Mouse (Mus musculus): ENCODE measurements around the gene Polr2i. TPM values are rescaled to one million over a fixed set of nuclear protein-coding genes. Genes with fewer than 3 reads are reported as not detected.
"Not testable (repeated sequence)": the region's sequence is repeated elsewhere in the genome, so short reads cannot be mapped to it uniquely, and the experiment has no call there.

Polr2i gene
- 122 and 127 TPM in 2 replicates for polyA plus RNA-seq (2016; fragmentation: Nextera tagmentation; extraction: Ambion mirVana)

- H3K4me3 ChIP-seq: peak within 1 kb of the TSS; percentile 80
- WGBS: under 1% methylated on average over 67 of the region's 67 CpGs
- peaks cover 48% of the 10 kb centered on the region for H3K36me3 ChIP-seq
- peak within 1 kb of the TSS; percentile 91 for H3K27ac ChIP-seq
- peaks cover 21% of the 10 kb centered on the region for H3K4me1 ChIP-seq
- DNase-seq (ENCODE audit: low spot score): peak; percentile 99
- no peaks in the 10 kb centered on the region for H3K9me3 ChIP-seq
- H3K27me3 ChIP-seq (ENCODE audit: insufficient read depth, poor library complexity, severe bottlenecking): no peaks in the 10 kb centered on the region
Measured at GRCm38 (mm10) chr7:30231669-30232454, at the start of gene Polr2i, which contains the start of gene Tbcb. Gene Polr2i, plus strand, starts transcription at chr7:30231948. Gene Tbcb, minus strand, starts transcription at chr7:30232272.

- H3K9me3 ChIP-seq; DNase-seq (ENCODE audit: low spot score); H3K27me3 ChIP-seq (ENCODE audit: insufficient read depth, poor library complexity, severe bottlenecking); H3K4me3 ChIP-seq; H3K27ac ChIP-seq: not testable (repeated sequence)
- Histone ChIP-seq H3K4me1 (peaks cover 27% of the 10 kb centered on the region; the same call in 1 of the 2 replicates), H3K36me3 (peaks cover 41% of the 10 kb centered on the region)
- whole genome bisulfite sequencing: 67% methylated on average over 6 of the region's 7 CpGs
Measured at GRCm38 (mm10) chr7:30183189-30183588, 48.6 kb upstream of the Polr2i start.

- DNase-seq (ENCODE audit: low spot score): peak; percentile 96
- Histone ChIP-seq H3K4me1 (peaks cover 23% of the 10 kb centered on the region; the same call in 1 of the 2 replicates), H3K36me3 (peaks cover 41% of the 10 kb centered on the region), H3K27ac (peak within 1 kb of the TSS; percentile 81), H3K4me3 (peak within 1 kb of the TSS; percentile 58), H3K27me3 (ENCODE audit: insufficient read depth, poor library complexity, severe bottlenecking) (no peaks in the 10 kb centered on the region), H3K9me3 (no peaks in the 10 kb centered on the region)
- 1% methylated on average over 11 of the region's 11 CpGs for WGBS
Measured at GRCm38 (mm10) chr7:30183879-30184289, 47.9 kb upstream of the Polr2i start, which contains the start of gene Cox7a1. Gene Cox7a1, plus strand, starts transcription at chr7:30184144.

- H3K4me3 ChIP-seq: peak overlapping the region; percentile 58
- H3K36me3 ChIP-seq: peaks cover 45% of the 10 kb centered on the region
- no peaks in the 10 kb centered on the region for H3K9me3 ChIP-seq
- peaks cover 23% of the 10 kb centered on the region; the same call in 1 of the 2 replicates for H3K4me1 ChIP-seq
- 65% methylated on average over 13 of the region's 13 CpGs for WGBS
- H3K27me3 ChIP-seq (ENCODE audit: insufficient read depth, poor library complexity, severe bottlenecking): no peaks in the 10 kb centered on the region
- DNase-seq (ENCODE audit: low spot score): no peak
- H3K27ac ChIP-seq: peak overlapping the region; percentile 81; the same call in 1 of the 2 replicates
Measured at GRCm38 (mm10) chr7:30184641-30185348, 47.0 kb upstream of the Polr2i start.

GRCm38 (mm10) chr7:30188344-30189115 is 43.2 kb upstream of the Polr2i start:
- H3K4me1 ChIP-seq: peaks cover 32% of the 10 kb centered on the region
- DNase-seq (ENCODE audit: low spot score): no peak
- H3K36me3 ChIP-seq: peaks cover 72% of the 10 kb centered on the region
- no peak overlapping the region for H3K27ac ChIP-seq
- H3K4me3 ChIP-seq: no peak overlapping the region
- H3K9me3 ChIP-seq: no peaks in the 10 kb centered on the region
- WGBS: 76% methylated on average over 12 of the region's 12 CpGs
- no peaks in the 10 kb centered on the region for H3K27me3 ChIP-seq (ENCODE audit: insufficient read depth, poor library complexity, severe bottlenecking)

GRCm38 (mm10) chr7:30189116-30189491 is 42.6 kb upstream of the Polr2i start:
- Histone ChIP-seq H3K36me3 (peaks cover 72% of the 10 kb centered on the region), H3K9me3 (no peaks in the 10 kb centered on the region), H3K4me3 (no peak overlapping the region), H3K27me3 (ENCODE audit: insufficient read depth, poor library complexity, severe bottlenecking) (no peaks in the 10 kb centered on the region), H3K27ac (no peak overlapping the region), H3K4me1 (peaks cover 29% of the 10 kb centered on the region)
- WGBS: 80% methylated on average over 4 of the region's 4 CpGs
- DNase-seq (ENCODE audit: low spot score): no peak

GRCm38 (mm10) chr7:30192088-30192487 is 39.7 kb upstream of the Polr2i start:
- Histone ChIP-seq H3K4me3 (no peak overlapping the region), H3K27ac (no peak overlapping the region), H3K9me3 (no peaks in the 10 kb centered on the region), H3K36me3 (peaks cover 53% of the 10 kb centered on the region), H3K4me1 (peaks cover 26% of the 10 kb centered on the region), H3K27me3 (ENCODE audit: insufficient read depth, poor library complexity, severe bottlenecking) (no peaks in the 10 kb centered on the region)
- DNase-seq (ENCODE audit: low spot score): no peak
- 90% methylated on average over 12 of the region's 12 CpGs for WGBS

GRCm38 (mm10) chr7:30193013-30193412 is 38.7 kb upstream of the Polr2i start:
- Histone ChIP-seq H3K4me3 (peak overlapping the region; percentile 85), H3K4me1 (peaks cover 35% of the 10 kb centered on the region), H3K27ac (peak overlapping the region; percentile 90), H3K9me3 (no peaks in the 10 kb centered on the region), H3K36me3 (peaks cover 44% of the 10 kb centered on the region), H3K27me3 (ENCODE audit: insufficient read depth, poor library complexity, severe bottlenecking) (no peaks in the 10 kb centered on the region)
- no peak for DNase-seq (ENCODE audit: low spot score)
- 24% methylated on average over 9 of the region's 9 CpGs for WGBS

GRCm38 (mm10) chr7:30193581-30194100 is 38.1 kb upstream of the Polr2i start:
- no peaks in the 10 kb centered on the region for H3K27me3 ChIP-seq (ENCODE audit: insufficient read depth, poor library complexity, severe bottlenecking)
- peaks cover 38% of the 10 kb centered on the region for H3K36me3 ChIP-seq
- under 1% methylated on average over 26 of the region's 26 CpGs for WGBS
- H3K4me3 ChIP-seq: peak overlapping the region; percentile 85
- H3K27ac ChIP-seq: peak overlapping the region; percentile 90
- no peaks in the 10 kb centered on the region for H3K9me3 ChIP-seq
- H3K4me1 ChIP-seq: peaks cover 40% of the 10 kb centered on the region
- DNase-seq (ENCODE audit: low spot score): peak; percentile 95

GRCm38 (mm10) chr7:30194101-30194831 is 37.5 kb upstream of the Polr2i start:
- peaks cover 40% of the 10 kb centered on the region for H3K4me1 ChIP-seq
- no peaks in the 10 kb centered on the region for H3K27me3 ChIP-seq (ENCODE audit: insufficient read depth, poor library complexity, severe bottlenecking)
- under 1% methylated on average over 26 of the region's 26 CpGs for WGBS
- no peak for DNase-seq (ENCODE audit: low spot score)
- peak overlapping the region; percentile 90 for H3K27ac ChIP-seq
- H3K36me3 ChIP-seq: peaks cover 31% of the 10 kb centered on the region
- H3K9me3 ChIP-seq: no peaks in the 10 kb centered on the region
- H3K4me3 ChIP-seq: peak overlapping the region; percentile 85

GRCm38 (mm10) chr7:30194884-30195283 is 36.9 kb upstream of the Polr2i start:
- Histone ChIP-seq H3K4me1 (peaks cover 40% of the 10 kb centered on the region), H3K36me3 (peaks cover 29% of the 10 kb centered on the region), H3K27me3 (ENCODE audit: insufficient read depth, poor library complexity, severe bottlenecking) (no peaks in the 10 kb centered on the region), H3K9me3 (no peaks in the 10 kb centered on the region), H3K4me3 (peak overlapping the region; percentile 85), H3K27ac (peak overlapping the region; percentile 90)
- peak; percentile 99 for DNase-seq (ENCODE audit: low spot score)
- under 1% methylated on average over 28 of the region's 28 CpGs for WGBS

GRCm38 (mm10) chr7:30195461-30195860 is 36.3 kb upstream of the Polr2i start:
- Histone ChIP-seq H3K4me3 (peak overlapping the region; percentile 85; the same call in 1 of the 2 replicates), H3K27me3 (ENCODE audit: insufficient read depth, poor library complexity, severe bottlenecking) (no peaks in the 10 kb centered on the region), H3K27ac (peak overlapping the region; percentile 90), H3K36me3 (peaks cover 24% of the 10 kb centered on the region), H3K9me3 (no peaks in the 10 kb centered on the region), H3K4me1 (peaks cover 40% of the 10 kb centered on the region)
- no peak for DNase-seq (ENCODE audit: low spot score)
- 70% methylated on average over 6 of the region's 6 CpGs for WGBS
